Mouse (Mus musculus) cerebral cortex, adult 2 months (tissue): ENCODE measurements around the gene Pacsin1.

Experiments used
- WGBS: fragments of 180-500 bp; shearing (Covaris S2); methylation state at CpG from one replicate; pipeline ENCODE4 v1.1.7; 2018; 5-methylcytosine and 5-hydroxymethylcytosine counted together

The Pacsin1 gene

DNA sequence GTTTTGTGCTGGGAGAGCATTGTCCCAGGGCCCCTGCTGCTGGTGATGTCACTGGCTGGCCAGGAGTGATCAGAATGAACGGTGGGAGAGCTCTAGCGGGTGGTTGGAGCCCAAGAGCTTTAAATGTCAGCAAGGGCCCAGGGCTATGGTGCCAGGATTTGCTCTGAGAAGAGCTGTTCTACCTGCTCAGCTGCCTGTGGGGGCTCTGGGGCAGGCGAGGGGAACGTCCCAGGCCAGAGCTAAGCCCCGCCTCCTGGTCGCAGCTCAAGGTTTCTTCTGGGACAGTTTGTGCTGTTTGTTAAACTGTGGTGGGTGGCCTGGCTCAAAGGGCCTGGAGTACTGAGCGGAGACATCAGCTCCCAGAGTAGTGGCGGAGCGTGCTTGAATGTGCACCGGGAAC, 70.1 kb downstream of the Pacsin1 start:
- WGBS = 41% methylated on average over 10 of the region's 10 CpGs

DNA sequence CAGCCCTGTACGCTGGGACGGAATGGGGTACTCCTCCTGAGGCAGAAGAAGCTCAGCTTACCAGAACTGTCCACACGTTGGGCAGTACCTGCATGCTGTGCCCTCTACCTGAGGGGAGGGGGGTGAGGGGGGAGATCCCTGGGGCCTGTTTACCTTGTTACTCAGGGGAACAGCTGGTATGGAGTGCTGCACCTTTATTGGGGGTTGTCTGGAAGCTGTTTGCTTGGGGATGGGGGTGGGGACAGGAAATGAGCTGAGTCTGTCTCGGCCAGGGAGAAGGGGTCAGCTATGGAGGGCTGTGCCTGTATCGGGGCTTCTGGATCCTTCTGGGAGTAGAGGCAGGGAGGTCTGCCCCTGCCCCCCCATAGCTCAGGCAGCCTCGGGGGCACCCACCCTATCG, 71.2 kb downstream of the Pacsin1 start:
- 69% methylated on average over 7 of the region's 7 CpGs for WGBS

- 86% methylated on average over 10 of the region's 10 CpGs for WGBS
These were observed 73.5 kb downstream of the Pacsin1 start, which contains the start of gene Spdef for GRCm38 (mm10) chr17:27728770-27729169. Gene Spdef (minus strand): TSS chr17:27728955.

GRCm38 (mm10) chr17:27732152-27732551, 76.8 kb downstream of the Pacsin1 start:
- 75% methylated on average over 5 of the region's 5 CpGs for WGBS

GRCm38 (mm10) chr17:27732694-27733093, 77.4 kb downstream of the Pacsin1 start:
- 89% methylated on average over 3 of the region's 3 CpGs for WGBS

DNA sequence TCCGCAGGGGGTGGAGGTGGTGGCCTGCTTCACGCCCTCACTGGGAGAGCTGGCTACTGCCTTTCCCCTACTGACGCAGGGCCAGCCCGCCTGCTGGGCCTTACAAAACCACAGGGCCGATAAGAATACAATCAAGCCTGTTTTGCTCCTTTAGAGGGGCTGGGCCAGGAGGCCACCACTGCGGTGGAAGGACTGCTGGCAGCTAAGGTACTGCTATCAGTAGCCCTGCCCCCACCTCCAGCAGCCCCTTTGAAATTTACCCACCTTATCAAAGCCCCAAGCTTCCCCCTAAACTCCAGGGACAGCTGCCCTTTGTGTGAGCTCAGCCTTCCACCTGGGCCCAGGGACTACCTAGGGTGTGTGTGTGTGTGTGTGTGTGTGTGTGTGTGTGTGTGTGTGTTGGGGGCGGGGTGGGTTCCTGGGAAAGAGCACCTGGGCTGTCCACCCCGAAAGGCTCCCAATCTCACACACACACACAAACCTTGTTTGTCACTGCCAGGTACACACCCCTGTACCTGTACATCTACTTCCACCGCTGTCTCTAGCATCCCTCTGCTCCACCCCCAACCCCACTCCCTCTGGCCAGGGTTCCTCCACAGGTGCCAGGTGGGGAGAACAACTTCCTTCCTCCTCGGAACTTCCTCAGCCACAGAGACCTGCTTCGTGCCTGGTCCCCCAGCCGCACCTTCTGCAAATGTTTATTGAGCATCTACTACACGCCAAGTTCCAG, 79.2 kb downstream of the Pacsin1 start:
- WGBS = 54% methylated on average over 12 of the region's 13 CpGs

DNA sequence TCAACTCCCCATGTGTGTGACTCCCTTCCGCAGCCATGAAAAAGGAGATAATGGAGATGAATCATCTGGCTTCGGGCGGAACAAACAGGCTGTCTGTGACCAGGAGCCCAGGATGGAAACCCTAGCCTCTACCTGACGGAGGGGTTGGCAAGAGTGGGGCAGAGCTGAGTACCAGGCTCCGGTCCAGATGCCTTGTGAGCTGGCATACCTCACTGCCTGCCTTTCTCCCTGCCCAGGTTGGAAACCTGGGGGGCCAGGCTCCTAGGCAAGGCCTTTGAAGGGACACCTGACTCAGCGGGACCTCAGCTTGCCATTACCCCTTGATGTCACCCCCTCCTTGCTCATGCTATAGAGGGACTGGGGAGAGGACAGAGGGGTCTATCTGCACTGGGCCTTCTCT, 85.7 kb downstream of the Pacsin1 start:
- 84% methylated on average over 6 of the region's 6 CpGs for WGBS

DNA sequence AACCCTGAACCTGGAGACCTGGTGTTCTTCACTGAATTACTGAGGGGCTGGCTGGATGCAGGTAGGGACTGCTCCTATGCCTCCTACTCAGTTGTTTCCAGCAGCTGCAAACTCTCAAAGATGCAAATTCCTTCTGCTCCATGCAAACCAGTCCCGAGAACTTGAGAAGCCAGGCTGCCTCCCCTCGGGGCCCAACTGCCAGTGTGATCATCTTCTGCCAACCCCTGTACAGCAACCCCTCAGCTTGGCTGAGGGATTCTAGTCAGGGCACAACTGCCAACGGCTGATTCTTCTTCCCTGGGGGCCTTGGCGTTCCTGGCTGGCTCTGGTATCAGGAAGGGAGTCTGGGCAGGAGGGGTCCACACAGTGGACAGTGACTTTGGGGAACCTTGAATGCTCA, 91.1 kb downstream of the Pacsin1 start:
- WGBS = 42% methylated on average over 4 of the region's 4 CpGs

GRCm38 (mm10) chr17:27748123-27748522, 92.8 kb downstream of the Pacsin1 start:
- WGBS = 87% methylated on average over 2 of the region's 2 CpGs

GRCm38 (mm10) chr17:27750451-27750942, 95.2 kb downstream of the Pacsin1 start:
- WGBS = 91% methylated on average over 6 of the region's 6 CpGs

GRCm38 (mm10) chr17:27751314-27752202, 96.2 kb downstream of the Pacsin1 start:
- WGBS = 65% methylated on average over 8 of the region's 8 CpGs

GRCm38 (mm10) chr17:27760169-27760568, 104.9 kb downstream of the Pacsin1 start:
- 74% methylated on average over 6 of the region's 6 CpGs for WGBS
